Mouse (Mus musculus): ENCODE data around the gene Bmf. TPM values are rescaled to one million over a fixed set of nuclear protein-coding genes. Genes with fewer than 3 reads are reported as not detected.

The Bmf gene
- polyA plus RNA-seq, 1 experiment from 2014 or later: 4.9 TPM

- peak overlapping the region; percentile 93 for H3K27ac ChIP-seq
- H3K36me3 ChIP-seq: peaks cover 32% of the 10 kb centered on the region
- 4% methylated on average over 52 of the region's 52 CpGs for WGBS
These were observed 70.5 kb downstream of the Bmf start for GRCm38 (mm10) chr2:118478833-118479549.

More at GRCm38 (mm10) chr2:118478833-118479549, 70.5 kb downstream of the Bmf start:
- DNase-seq (ENCODE audit: low spot score): no peak
- H3K9me3 ChIP-seq: no peaks in the 10 kb centered on the region
- H3K4me1 ChIP-seq (replicated peaks): peaks cover 20% of the 10 kb centered on the region
- H3K4me3 ChIP-seq: peak overlapping the region; percentile 88
- no peaks in the 10 kb centered on the region for H3K27me3 ChIP-seq (ENCODE audit: insufficient read depth, poor library complexity, severe bottlenecking)

Other genes starting within 250 kb of the Bmf start
- 0.39 TPM in 2 replicates for gene Gpr176, start 176.3 kb downstream of the Bmf start, polyA plus RNA-seq (2016; fragmentation: Nextera tagmentation; extraction: Ambion mirVana)
- 11.4 and 14.2 TPM in 2 replicates for gene Eif2ak4, start 161.1 kb downstream of the Bmf start, polyA plus RNA-seq (2016; fragmentation: Nextera tagmentation; extraction: Ambion mirVana)
- 281 and 316 TPM in 2 replicates for gene Srp14, start 70.0 kb downstream of the Bmf start, polyA plus RNA-seq (2016; fragmentation: Nextera tagmentation; extraction: Ambion mirVana)
- gene Bub1b, start 48.5 kb upstream of the Bmf start, polyA plus RNA-seq (2016; fragmentation: Nextera tagmentation; extraction: Ambion mirVana): 98.9 and 137 TPM in 2 replicates
- gene Pak6, start 113.6 kb upstream of the Bmf start, polyA plus RNA-seq (2016; fragmentation: Nextera tagmentation; extraction: Ambion mirVana): 0.25 and 0.90 TPM in 2 replicates
- not detected in 2 replicates for gene Ankrd63, start 154.3 kb upstream of the Bmf start, polyA plus RNA-seq (2016; fragmentation: Nextera tagmentation; extraction: Ambion mirVana)
- gene Plcb2, start 178.8 kb upstream of the Bmf start, polyA plus RNA-seq (2016; fragmentation: Nextera tagmentation; extraction: Ambion mirVana): 0.31 and 0.43 TPM in 2 replicates
- 22.1 and 22.9 TPM in 2 replicates for gene Inafm2, start 196.1 kb upstream of the Bmf start, polyA plus RNA-seq (2016; fragmentation: Nextera tagmentation; extraction: Ambion mirVana)
- 0.50 and 0.55 TPM in 2 replicates for gene Ccdc9b, start 213.0 kb upstream of the Bmf start, polyA plus RNA-seq (2016; fragmentation: Nextera tagmentation; extraction: Ambion mirVana)
- gene Phgr1, start 223.1 kb upstream of the Bmf start, polyA plus RNA-seq (2016; fragmentation: Nextera tagmentation; extraction: Ambion mirVana): not detected in 2 replicates
- gene Disp2, start 230.0 kb upstream of the Bmf start, polyA plus RNA-seq (2016; fragmentation: Nextera tagmentation; extraction: Ambion mirVana): 3.6 and 8.9 TPM in 2 replicates